Mouse (Mus musculus) bone marrow macrophage, adult 2 months (primary cell): Measurements from ENCODE around the gene Fes.

Source experiments
- CTCF ChIP-seq: IDR thresholded peaks from 2 replicates; pipeline ENCODE4 v1.5.1; 2012; ENCODE audit warnings: low read depth, mild to moderate bottlenecking, low read length, moderate library complexity
- POLR2A ChIP-seq: IDR thresholded peaks from 2 replicates; pipeline ENCODE4 v1.6.1; 2012; ENCODE audit warnings: mild to moderate bottlenecking, low read depth, low read length, borderline replicate concordance

- TF ChIP-seq POLR2A (no peak), CTCF (no peak)
These were observed 31.4 kb downstream of the Fes start for GRCm38 (mm10) chr7:80356351-80356750.
